Mouse (Mus musculus): ENCODE measurements around the gene Mapt. TPM values are rescaled to one million over a fixed set of nuclear protein-coding genes. Genes with fewer than 3 reads are reported as not detected.
"Not testable (repeated sequence)": the region's sequence is repeated elsewhere in the genome, so short reads cannot be mapped to it uniquely, and the experiment has no call there.

The Mapt gene
- polyA plus RNA-seq, 1 experiment from 2014 or later: 10.5 TPM

GRCm38 (mm10) chr11:104209041-104209440, 22.1 kb upstream of the Mapt start:
- H3K36me3 ChIP-seq: no peaks in the 10 kb centered on the region
- H3K9ac ChIP-seq: no peak overlapping the region
- H3K4me3 ChIP-seq (replicated peaks): no peak overlapping the region
- H3K27ac ChIP-seq (replicated peaks): no peak overlapping the region
- WGBS: 61% methylated on average over 3 of the region's 3 CpGs
- no peaks in the 10 kb centered on the region for H3K27me3 ChIP-seq
- ATAC-seq (ENCODE audit: insufficient number of reproducible peaks, low FRiP score, low TSS enrichment, low read depth): no peak
- H3K4me2 ChIP-seq (replicated peaks): no peak overlapping the region
- H3K4me1 ChIP-seq: no peaks in the 10 kb centered on the region
- no peaks in the 10 kb centered on the region for H3K9me3 ChIP-seq (replicated peaks)

- no peak for ATAC-seq (ENCODE audit: insufficient number of reproducible peaks, low FRiP score, low TSS enrichment, low read depth)
- Histone ChIP-seq H3K36me3 (no peaks in the 10 kb centered on the region), H3K27me3 (no peaks in the 10 kb centered on the region), H3K4me2 (replicated peaks) (no peak overlapping the region), H3K9ac (no peak overlapping the region), H3K4me1 (no peaks in the 10 kb centered on the region), H3K9me3 (replicated peaks) (no peaks in the 10 kb centered on the region), H3K27ac (replicated peaks) (no peak overlapping the region), H3K4me3 (replicated peaks) (no peak overlapping the region)
- WGBS: 85% methylated on average over 6 of the region's 6 CpGs
Measured at GRCm38 (mm10) chr11:104211251-104211650, 19.9 kb upstream of the Mapt start.

GRCm38 (mm10) chr11:104214128-104214527, 17.1 kb upstream of the Mapt start:
- H3K36me3 ChIP-seq; H3K4me1 ChIP-seq; H3K9ac ChIP-seq; ATAC-seq (ENCODE audit: insufficient number of reproducible peaks, low FRiP score, low TSS enrichment, low read depth); H3K4me2 ChIP-seq (replicated peaks); H3K9me3 ChIP-seq (replicated peaks); H3K27ac ChIP-seq (replicated peaks); H3K4me3 ChIP-seq (replicated peaks); H3K27me3 ChIP-seq: not testable (repeated sequence)
- WGBS: 93% methylated on average over 5 of the region's 5 CpGs

- H3K9me3 ChIP-seq (replicated peaks): no peaks in the 10 kb centered on the region
- H3K27me3 ChIP-seq: no peaks in the 10 kb centered on the region
- 55% methylated on average over 3 of the region's 3 CpGs for WGBS
- no peak overlapping the region for H3K9ac ChIP-seq
- H3K4me3 ChIP-seq (replicated peaks): no peak overlapping the region
- no peak overlapping the region for H3K27ac ChIP-seq (replicated peaks)
- H3K36me3 ChIP-seq: no peaks in the 10 kb centered on the region
- H3K4me1 ChIP-seq: no peaks in the 10 kb centered on the region; the same call in 1 of the 2 replicates
- no peak for ATAC-seq (ENCODE audit: insufficient number of reproducible peaks, low FRiP score, low TSS enrichment, low read depth)
- H3K4me2 ChIP-seq (replicated peaks): no peak overlapping the region
Measured at GRCm38 (mm10) chr11:104218075-104218474, 13.1 kb upstream of the Mapt start.

- H3K27ac ChIP-seq (replicated peaks): no peak overlapping the region
Measured at GRCm38 (mm10) chr11:104220291-104220690, 10.9 kb upstream of the Mapt start.

GRCm38 (mm10) chr11:104221751-104222150, 9.4 kb upstream of the Mapt start:
- no peak overlapping the region for H3K27ac ChIP-seq (replicated peaks)
- H3K36me3 ChIP-seq: no peaks in the 10 kb centered on the region
- H3K4me1 ChIP-seq: no peaks in the 10 kb centered on the region; the same call in 1 of the 2 replicates
- no peak overlapping the region for H3K4me2 ChIP-seq (replicated peaks)
- H3K4me3 ChIP-seq (replicated peaks): no peak overlapping the region
- WGBS: 80% methylated on average over 5 of the region's 5 CpGs
- H3K27me3 ChIP-seq: no peaks in the 10 kb centered on the region; the same call in 1 of the 2 replicates
- ATAC-seq (ENCODE audit: insufficient number of reproducible peaks, low FRiP score, low TSS enrichment, low read depth): no peak
- H3K9me3 ChIP-seq (replicated peaks): no peaks in the 10 kb centered on the region
- H3K9ac ChIP-seq: no peak overlapping the region

More at GRCm38 (mm10) chr11:104220291-104220690, 10.9 kb upstream of the Mapt start:
- Histone ChIP-seq H3K4me1 (no peaks in the 10 kb centered on the region; the same call in 1 of the 2 replicates), H3K4me3 (replicated peaks) (no peak overlapping the region), H3K9ac (no peak overlapping the region), H3K9me3 (replicated peaks) (no peaks in the 10 kb centered on the region), H3K27me3 (no peaks in the 10 kb centered on the region), H3K36me3 (no peaks in the 10 kb centered on the region), H3K4me2 (replicated peaks) (no peak overlapping the region)
- no peak for ATAC-seq (ENCODE audit: insufficient number of reproducible peaks, low FRiP score, low TSS enrichment, low read depth)
- 68% methylated on average over 4 of the region's 4 CpGs for WGBS

GRCm38 (mm10) chr11:104223301-104223700, 7.9 kb upstream of the Mapt start:
- 75% methylated on average over 9 of the region's 9 CpGs for WGBS
- no peak for ATAC-seq (ENCODE audit: insufficient number of reproducible peaks, low FRiP score, low TSS enrichment, low read depth)

GRCm38 (mm10) chr11:104229391-104229790, 1.8 kb upstream of the Mapt start:
- H3K9me3 ChIP-seq (replicated peaks): no peaks in the 10 kb centered on the region
- peaks cover 37% of the 10 kb centered on the region for H3K27me3 ChIP-seq
- no peak overlapping the region for H3K27ac ChIP-seq (replicated peaks)
- 55% methylated on average over 4 of the region's 4 CpGs for WGBS
- H3K36me3 ChIP-seq: no peaks in the 10 kb centered on the region
- H3K4me3 ChIP-seq (replicated peaks): no peak overlapping the region
- H3K9ac ChIP-seq: no peak overlapping the region
- peaks cover 31% of the 10 kb centered on the region for H3K4me1 ChIP-seq
- no peak for ATAC-seq (ENCODE audit: insufficient number of reproducible peaks, low FRiP score, low TSS enrichment, low read depth)
- H3K4me2 ChIP-seq (replicated peaks): no peak overlapping the region

More at GRCm38 (mm10) chr11:104223301-104223700, 7.9 kb upstream of the Mapt start:
- Histone ChIP-seq H3K4me2 (replicated peaks) (no peak overlapping the region), H3K27ac (replicated peaks) (no peak overlapping the region), H3K36me3 (no peaks in the 10 kb centered on the region), H3K9me3 (replicated peaks) (no peaks in the 10 kb centered on the region), H3K27me3 (no peaks in the 10 kb centered on the region; the same call in 1 of the 2 replicates), H3K4me3 (replicated peaks) (no peak overlapping the region), H3K4me1 (no peaks in the 10 kb centered on the region), H3K9ac (no peak overlapping the region)

GRCm38 (mm10) chr11:104230066-104230778, 968 bp upstream of the Mapt start:
- Histone ChIP-seq H3K4me2 (replicated peaks) (peak overlapping the region; percentile 93), H3K4me1 (peaks cover 31% of the 10 kb centered on the region), H3K9me3 (replicated peaks) (no peaks in the 10 kb centered on the region), H3K9ac (no peak overlapping the region), H3K36me3 (no peaks in the 10 kb centered on the region), H3K27ac (replicated peaks) (no peak overlapping the region), H3K4me3 (replicated peaks) (peak overlapping the region; percentile 62), H3K27me3 (peaks cover 46% of the 10 kb centered on the region)
- ATAC-seq (ENCODE audit: insufficient number of reproducible peaks, low FRiP score, low TSS enrichment, low read depth): no peak
- WGBS: 9% methylated on average over 9 of the region's 9 CpGs

GRCm38 (mm10) chr11:104232141-104233061, 1.2 kb downstream of the Mapt start:
- peak overlapping the region; percentile 93 for H3K4me2 ChIP-seq (replicated peaks)

GRCm38 (mm10) chr11:104233101-104233500, 1.9 kb downstream of the Mapt start:
- no peaks in the 10 kb centered on the region for H3K9me3 ChIP-seq (replicated peaks)
- no peak overlapping the region for H3K9ac ChIP-seq
- H3K4me3 ChIP-seq (replicated peaks): peak overlapping the region; percentile 62
- H3K27ac ChIP-seq (replicated peaks): no peak overlapping the region
- H3K27me3 ChIP-seq: peaks cover 56% of the 10 kb centered on the region
- H3K4me1 ChIP-seq: peaks cover 37% of the 10 kb centered on the region
- H3K4me2 ChIP-seq (replicated peaks): peak overlapping the region; percentile 93
- under 1% methylated on average over 10 of the region's 10 CpGs for WGBS
- no peak for ATAC-seq (ENCODE audit: insufficient number of reproducible peaks, low FRiP score, low TSS enrichment, low read depth)
- no peaks in the 10 kb centered on the region for H3K36me3 ChIP-seq

More at GRCm38 (mm10) chr11:104232141-104233061, 1.2 kb downstream of the Mapt start:
- Histone ChIP-seq H3K4me1 (peaks cover 36% of the 10 kb centered on the region), H3K4me3 (replicated peaks) (peak overlapping the region; percentile 62), H3K9ac (peak overlapping the region; percentile 31), H3K27ac (replicated peaks) (no peak overlapping the region), H3K36me3 (no peaks in the 10 kb centered on the region), H3K9me3 (replicated peaks) (no peaks in the 10 kb centered on the region), H3K27me3 (peaks cover 56% of the 10 kb centered on the region)
- WGBS: under 1% methylated on average over 72 of the region's 72 CpGs
- no peak for ATAC-seq (ENCODE audit: insufficient number of reproducible peaks, low FRiP score, low TSS enrichment, low read depth)
